Mouse (Mus musculus) heart, embryonic 11.5 days (tissue): ENCODE data around the gene Bzw1. TPM values are rescaled to one million over a fixed set of nuclear protein-coding genes. Genes with fewer than 3 reads are reported as not detected.

Experiments used
- ATAC-seq: fragments of 200-750 bp; cut with Nextera tagmentation; replicated peaks from 2 replicates; pipeline ENCODE4 v1.8.0; 2017; ENCODE audit warnings: moderate library complexity; ENCODE audit not compliant: insufficient number of reproducible peaks, low FRiP score, low TSS enrichment
- H3K27ac ChIP-seq: fragments of 300-500 bp; sonication (generic); 2 replicates; pipeline ENCODE4 v1.5.1; 2014; ENCODE audit warnings: mild to moderate bottlenecking, low read depth, low read length
- H3K27me3 ChIP-seq: fragments of 300-500 bp; sonication (generic); 2 replicates; pipeline ENCODE4 v1.6.1; 2014; ENCODE audit warnings: mild to moderate bottlenecking, low read length, mixed read lengths; ENCODE audit not compliant: control insufficient read depth, insufficient read depth
- H3K36me3 ChIP-seq: fragments of 300-500 bp; sonication (generic); 2 replicates; pipeline ENCODE4 v1.6.1; 2014; ENCODE audit warnings: mild to moderate bottlenecking, low read length, moderate library complexity, mixed read lengths; ENCODE audit not compliant: control insufficient read depth, insufficient read depth
- H3K4me1 ChIP-seq: fragments of 300-500 bp; sonication (generic); 2 replicates; pipeline ENCODE4 v1.6.1; 2014; ENCODE audit warnings: low read length; ENCODE audit not compliant: control insufficient read depth, insufficient read depth
- H3K4me2 ChIP-seq: fragments of 300-500 bp; sonication (generic); 2 replicates; pipeline ENCODE4 v1.6.1; 2014; ENCODE audit warnings: mild to moderate bottlenecking, moderate library complexity
- H3K4me3 ChIP-seq: fragments of 300-500 bp; sonication (generic); 2 replicates; pipeline ENCODE4 v1.5.1; 2014; ENCODE audit warnings: low read depth, low read length
- H3K9ac ChIP-seq: fragments of 300-500 bp; sonication (generic); 2 replicates; pipeline ENCODE4 v1.6.1; 2014; ENCODE audit warnings: mild to moderate bottlenecking, low read depth, low read length, moderate library complexity
- H3K9me3 ChIP-seq: fragments of 300-500 bp; sonication (generic); replicated peaks from 2 replicates; pipeline ENCODE4 v1.6.1; 2016; ENCODE audit warnings: low read length; ENCODE audit not compliant: control insufficient read depth
- WGBS: fragments of 180-500 bp; shearing (Covaris S2); extraction: QIAGEN DNeasy Blood & Tissue Kit; methylation state at CpG from one replicate; pipeline ENCODE4 v1.1.7; 2014; ENCODE audit not compliant: insufficient replicate concordance; 5-methylcytosine and 5-hydroxymethylcytosine counted together
- polyA plus RNA-seq: library from polyadenylated mRNA; unstranded; fragments of >200 nt; fragmentation: Nextera tagmentation; extraction: Ambion mirVana; gene quantifications from 2 replicates; pipeline ENCODE4 v1.2.1, GENCODE M21; 2014

Bzw1 gene
- 274 and 298 TPM in 2 replicates for polyA plus RNA-seq

GRCm38 (mm10) chr1:58392652-58393283 is at the start of gene Bzw1:
Gene Bzw1, plus strand, starts transcription at chr1:58392898.
- H3K4me2 ChIP-seq = peak within 1 kb of the TSS; percentile 78
- ATAC-seq = peak; percentile 95
- peak within 1 kb of the TSS; percentile 98 for H3K9ac ChIP-seq
- H3K4me1 ChIP-seq = peaks cover 9% of the 10 kb centered on the region
- peak within 1 kb of the TSS; percentile 98 for H3K27ac ChIP-seq
- peak within 1 kb of the TSS; percentile 95 for H3K4me3 ChIP-seq
- WGBS = under 1% methylated on average over 50 of the region's 61 CpGs
- H3K36me3 ChIP-seq = peaks cover 11% of the 10 kb centered on the region
- H3K9me3 ChIP-seq = no peaks in the 10 kb centered on the region
- H3K27me3 ChIP-seq = no peaks in the 10 kb centered on the region

- H3K9me3 ChIP-seq = no peaks in the 10 kb centered on the region
- no peak overlapping the region for H3K9ac ChIP-seq
- H3K27me3 ChIP-seq = no peaks in the 10 kb centered on the region
- H3K4me3 ChIP-seq = no peak overlapping the region
- no peak overlapping the region for H3K4me2 ChIP-seq
- H3K4me1 ChIP-seq = peaks cover 8% of the 10 kb centered on the region; the same call in 1 of the 2 replicates
- H3K27ac ChIP-seq = no peak overlapping the region
- WGBS = 74% methylated on average over 4 of the region's 4 CpGs
- no peak for ATAC-seq
- no peaks in the 10 kb centered on the region for H3K36me3 ChIP-seq
Observed at GRCm38 (mm10) chr1:58343861-58344260, 48.8 kb upstream of the Bzw1 start.

- no peak overlapping the region for H3K4me3 ChIP-seq
- no peaks in the 10 kb centered on the region for H3K9me3 ChIP-seq
- H3K36me3 ChIP-seq = no peaks in the 10 kb centered on the region
- no peak for ATAC-seq
- no peak overlapping the region for H3K4me2 ChIP-seq
- H3K9ac ChIP-seq = no peak overlapping the region
- no peak overlapping the region for H3K27ac ChIP-seq
- peaks cover 8% of the 10 kb centered on the region; the same call in 1 of the 2 replicates for H3K4me1 ChIP-seq
- H3K27me3 ChIP-seq = no peaks in the 10 kb centered on the region
- 86% methylated on average over 5 of the region's 5 CpGs for WGBS
Observed at GRCm38 (mm10) chr1:58344570-58344969, 48.1 kb upstream of the Bzw1 start.

- H3K4me3 ChIP-seq = no peak overlapping the region
- peaks cover 8% of the 10 kb centered on the region; the same call in 1 of the 2 replicates for H3K4me1 ChIP-seq
- H3K9ac ChIP-seq = no peak overlapping the region
- no peaks in the 10 kb centered on the region for H3K27me3 ChIP-seq
- no peak for ATAC-seq
- H3K36me3 ChIP-seq = no peaks in the 10 kb centered on the region
- H3K9me3 ChIP-seq = no peaks in the 10 kb centered on the region
- no peak overlapping the region for H3K4me2 ChIP-seq
- H3K27ac ChIP-seq = no peak overlapping the region
- 77% methylated on average over 14 of the region's 14 CpGs for WGBS
Observed at GRCm38 (mm10) chr1:58346159-58346558, 46.5 kb upstream of the Bzw1 start.

- 67% methylated on average over 6 of the region's 6 CpGs for WGBS
- H3K4me3 ChIP-seq = no peak overlapping the region
- no peaks in the 10 kb centered on the region for H3K9me3 ChIP-seq
Observed at GRCm38 (mm10) chr1:58348712-58349111, 44.0 kb upstream of the Bzw1 start.

GRCm38 (mm10) chr1:58353238-58353893 is 39.3 kb upstream of the Bzw1 start:
- Histone ChIP-seq H3K9me3 (no peaks in the 10 kb centered on the region), H3K9ac (no peak overlapping the region), H3K27ac (no peak overlapping the region), H3K4me3 (no peak overlapping the region), H3K4me2 (no peak overlapping the region), H3K36me3 (no peaks in the 10 kb centered on the region), H3K4me1 (no peaks in the 10 kb centered on the region), H3K27me3 (no peaks in the 10 kb centered on the region)
- no peak for ATAC-seq
- 50% methylated on average over 4 of the region's 4 CpGs for WGBS

More at GRCm38 (mm10) chr1:58348712-58349111, 44.0 kb upstream of the Bzw1 start:
- no peaks in the 10 kb centered on the region for H3K27me3 ChIP-seq
- no peak overlapping the region for H3K27ac ChIP-seq
- no peak for ATAC-seq
- H3K4me2 ChIP-seq = no peak overlapping the region
- H3K4me1 ChIP-seq = no peaks in the 10 kb centered on the region
- H3K9ac ChIP-seq = no peak overlapping the region
- H3K36me3 ChIP-seq = no peaks in the 10 kb centered on the region

GRCm38 (mm10) chr1:58358958-58359901 is 33.5 kb upstream of the Bzw1 start:
- Histone ChIP-seq H3K9ac (no peak overlapping the region), H3K4me2 (no peak overlapping the region), H3K27me3 (no peaks in the 10 kb centered on the region), H3K36me3 (no peaks in the 10 kb centered on the region), H3K27ac (no peak overlapping the region), H3K9me3 (no peaks in the 10 kb centered on the region), H3K4me3 (no peak overlapping the region), H3K4me1 (no peaks in the 10 kb centered on the region)
- no peak for ATAC-seq
- 76% methylated on average over 19 of the region's 19 CpGs for WGBS

GRCm38 (mm10) chr1:58362296-58362695 is 30.4 kb upstream of the Bzw1 start:
- H3K27ac ChIP-seq = no peak overlapping the region
- H3K9me3 ChIP-seq = no peaks in the 10 kb centered on the region
- H3K36me3 ChIP-seq = no peaks in the 10 kb centered on the region
- H3K9ac ChIP-seq = no peak overlapping the region
- no peaks in the 10 kb centered on the region for H3K27me3 ChIP-seq
- no peak for ATAC-seq
- no peaks in the 10 kb centered on the region for H3K4me1 ChIP-seq
- H3K4me3 ChIP-seq = no peak overlapping the region
- H3K4me2 ChIP-seq = no peak overlapping the region
- WGBS = 32% methylated on average over 4 of the region's 4 CpGs
